Mouse (Mus musculus) spleen, postnatal 14 days (tissue): Measurements from ENCODE around the gene Stc2.

Source experiments
- DNase-seq, 2 experiments: peaks; one replicate each; pipeline ENCODE4 v3.0.0; 2021 to 2022; ENCODE audit warnings: low spot score in 2 of 2

The Stc2 gene

GRCm38 (mm10) chr11:31366421-31366820, 3.5 kb downstream of the Stc2 start:
- no peak for DNase-seq

- DNase-seq: no peak
These were observed 3.9 kb downstream of the Stc2 start for GRCm38 (mm10) chr11:31365981-31366380.

GRCm38 (mm10) chr11:31365280-31365679, 4.6 kb downstream of the Stc2 start:
- no peak for DNase-seq

DNA sequence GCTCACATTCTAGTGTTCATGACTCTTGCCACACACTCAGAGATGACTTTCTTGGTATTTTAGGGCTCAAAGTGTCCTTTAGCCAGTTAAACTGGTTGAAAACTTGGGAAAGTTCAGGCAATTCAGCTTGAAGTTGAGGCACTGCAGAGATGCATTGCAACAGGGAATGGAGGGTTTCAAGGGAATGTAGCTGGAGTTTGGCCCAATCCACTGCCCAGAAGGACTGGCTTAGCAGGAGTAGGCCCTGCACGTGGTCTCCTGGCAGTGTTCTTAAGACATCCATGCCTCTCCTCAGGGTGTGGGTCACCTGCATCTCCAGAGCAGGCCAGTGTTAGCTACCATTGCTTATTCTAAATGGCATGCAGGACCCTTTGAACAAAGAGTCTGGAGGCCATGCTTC, 7.0 kb downstream of the Stc2 start:
- no peak for DNase-seq

GRCm38 (mm10) chr11:31362330-31362729, 7.5 kb downstream of the Stc2 start:
- no peak for DNase-seq

- DNase-seq: no peak
These were observed 8.8 kb downstream of the Stc2 start for GRCm38 (mm10) chr11:31361047-31361446.

DNA sequence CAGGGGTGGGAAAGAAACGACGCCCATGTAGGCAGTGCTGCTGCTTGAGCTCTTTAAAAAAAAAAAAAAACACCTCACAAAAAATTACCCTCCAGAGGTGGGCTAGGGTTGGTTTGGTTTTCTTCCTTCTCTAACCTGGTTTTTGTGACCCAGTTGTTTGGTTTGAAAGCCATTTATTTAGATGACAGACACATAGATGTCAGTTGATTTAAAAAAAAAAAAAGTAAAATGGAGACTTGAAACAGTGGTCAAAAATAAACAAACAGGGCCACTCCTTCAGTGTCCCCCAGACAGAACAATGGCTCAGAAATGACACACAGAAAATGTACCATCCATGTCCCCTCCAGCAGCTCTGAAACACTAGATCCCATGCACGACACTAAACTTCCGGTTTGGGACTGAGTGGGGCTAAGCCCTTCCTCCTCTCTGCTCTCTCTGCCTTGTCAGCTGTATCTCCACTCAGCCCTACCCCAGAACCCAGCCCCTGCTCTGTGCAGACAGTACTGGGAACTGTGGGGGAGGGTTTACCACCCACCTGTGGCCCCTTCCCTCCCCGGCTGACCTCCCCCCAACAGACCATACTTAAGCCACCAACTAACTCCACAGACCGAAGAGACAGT, 10.5 kb downstream of the Stc2 start:
- no peak for DNase-seq

DNA sequence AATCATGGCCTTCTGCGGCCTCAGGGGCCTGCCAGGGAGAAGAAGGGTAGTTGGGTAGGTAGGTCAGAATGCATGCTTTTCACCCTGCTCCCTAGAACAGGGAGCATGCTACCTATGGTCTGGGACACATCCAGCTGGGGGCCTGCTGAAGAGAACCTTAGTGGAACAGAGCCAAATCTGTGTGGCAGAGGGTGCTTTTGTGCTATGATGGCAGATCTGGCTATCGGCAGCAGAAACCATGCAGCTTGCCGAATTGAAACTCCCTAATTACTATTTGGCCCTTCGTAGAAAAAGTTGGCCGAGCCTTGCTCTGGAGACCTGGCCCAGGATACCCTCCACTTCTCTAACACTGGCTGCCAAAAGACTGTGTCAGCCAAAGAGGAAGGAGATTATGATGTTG, 11.4 kb downstream of the Stc2 start:
- DNase-seq: no peak

DNA sequence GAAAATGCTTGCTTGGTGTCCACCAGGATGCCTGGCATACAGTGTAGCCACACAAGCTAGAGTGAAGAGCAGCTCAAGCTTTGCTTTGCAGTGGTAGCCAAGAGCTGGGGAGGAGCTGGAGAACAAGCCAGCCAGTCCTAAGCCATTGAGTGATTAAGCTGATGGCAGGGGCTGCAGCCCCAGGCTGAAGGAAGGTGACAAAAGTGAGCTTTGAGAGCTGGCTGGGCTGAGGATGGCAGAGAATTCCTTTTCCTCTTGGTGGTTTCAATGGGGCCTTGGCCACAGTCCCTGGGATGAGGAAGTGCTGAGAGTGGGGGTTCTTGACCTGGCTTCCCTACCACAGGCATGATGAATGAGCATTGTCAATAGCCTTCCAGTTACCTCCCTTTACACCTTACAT, 13.0 kb downstream of the Stc2 start:
- DNase-seq: no peak

- no peak for DNase-seq
These were observed 14.1 kb downstream of the Stc2 start for GRCm38 (mm10) chr11:31355737-31356136.

GRCm38 (mm10) chr11:31354514-31354913, 15.4 kb downstream of the Stc2 start:
- no peak for DNase-seq
